Mouse (Mus musculus): ENCODE results near the gene Dtnb. TPM values are rescaled to one million over a fixed set of nuclear protein-coding genes. Genes with fewer than 3 reads are reported as not detected.

The Dtnb gene
- total RNA-seq, 2 experiments from 2014 or later, result 10.1 to 10.9 TPM

DNA sequence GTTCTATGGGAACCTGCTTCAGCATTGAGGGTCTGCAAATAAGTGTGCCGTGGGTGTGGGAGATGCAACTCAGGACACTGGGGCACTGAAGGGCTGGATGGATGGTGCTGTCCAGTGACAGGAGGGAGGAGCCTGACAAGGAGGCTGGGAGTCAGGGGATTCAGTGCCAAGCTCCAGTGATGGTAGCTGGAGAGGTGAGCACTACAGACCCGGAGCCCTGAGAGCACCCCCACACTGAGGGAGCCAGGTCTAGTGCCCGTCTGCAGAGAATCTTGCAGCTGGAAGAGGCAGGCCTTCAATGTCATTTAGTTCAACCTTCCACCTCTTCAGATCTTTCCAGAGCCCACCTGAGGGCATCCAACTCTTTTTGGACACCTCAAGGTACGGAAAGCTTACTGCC lies 233.7 kb downstream of the Dtnb start, which contains the start of gene Dnmt3a:
Gene Dnmt3a, plus strand, starts transcription at position 156 of the 400 bp plus-strand sequence.
- no peak for DNase-seq (ENCODE audit: low spot score in 2 of 2)

- peak; percentile 83 to 89 for DNase-seq (ENCODE audit: low spot score in 2 of 2)
Measured at GRCm38 (mm10) chr12:3806271-3806684, 234.1 kb downstream of the Dtnb start.

DNA sequence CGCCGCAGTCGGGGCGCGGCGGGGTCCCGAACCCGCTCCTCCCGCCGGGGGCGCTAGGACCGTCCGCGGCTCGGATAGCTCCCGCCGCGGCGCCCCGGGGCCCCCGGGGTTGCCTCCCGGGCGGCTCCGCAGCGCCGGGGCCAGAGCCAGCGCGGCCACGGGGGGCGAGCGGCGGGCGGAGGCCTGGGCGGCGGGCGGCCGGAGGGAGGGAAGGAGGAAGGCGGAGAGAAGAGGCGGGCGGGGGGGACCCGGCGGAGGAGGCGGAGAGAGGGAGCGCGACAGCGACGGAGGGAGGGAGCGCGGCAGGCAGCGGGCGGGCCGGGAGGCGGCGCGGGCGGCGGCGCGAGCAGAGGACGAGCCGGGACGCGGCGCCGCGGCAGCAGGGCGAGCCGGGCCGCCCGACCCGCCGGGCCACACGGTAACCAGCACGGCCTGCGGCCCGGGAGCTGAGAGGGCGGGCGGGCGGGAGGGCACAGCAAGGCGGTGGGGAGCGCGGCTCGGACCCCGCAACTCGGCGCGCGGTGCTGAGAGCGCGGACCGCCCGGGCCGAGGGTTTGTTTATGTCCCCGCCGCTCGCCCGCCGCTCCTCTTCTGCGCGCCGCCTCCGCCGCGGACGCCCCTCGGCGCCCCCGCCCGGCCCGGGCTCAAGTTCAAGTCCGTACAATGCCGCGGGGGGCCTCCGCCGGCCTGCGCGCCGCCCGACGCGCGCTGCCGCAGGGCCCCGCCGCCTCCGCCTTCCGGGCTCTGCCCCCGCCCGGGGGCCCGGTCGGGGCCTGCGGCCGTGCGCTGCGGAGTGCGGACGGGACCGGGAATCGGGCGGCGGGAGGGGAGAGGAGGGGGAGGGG lies 234.7 kb downstream of the Dtnb start:
- DNase-seq (ENCODE audit: low spot score in 2 of 2), result peak; percentile 61 to 86

- DNase-seq (ENCODE audit: low spot score in 2 of 2), result peak; percentile 66 to 68
Measured at GRCm38 (mm10) chr12:3807548-3808395, 235.6 kb downstream of the Dtnb start.

GRCm38 (mm10) chr12:3808396-3808981 lies 236.3 kb downstream of the Dtnb start:
- DNase-seq (ENCODE audit: low spot score in 2 of 2), result no peak

DNA sequence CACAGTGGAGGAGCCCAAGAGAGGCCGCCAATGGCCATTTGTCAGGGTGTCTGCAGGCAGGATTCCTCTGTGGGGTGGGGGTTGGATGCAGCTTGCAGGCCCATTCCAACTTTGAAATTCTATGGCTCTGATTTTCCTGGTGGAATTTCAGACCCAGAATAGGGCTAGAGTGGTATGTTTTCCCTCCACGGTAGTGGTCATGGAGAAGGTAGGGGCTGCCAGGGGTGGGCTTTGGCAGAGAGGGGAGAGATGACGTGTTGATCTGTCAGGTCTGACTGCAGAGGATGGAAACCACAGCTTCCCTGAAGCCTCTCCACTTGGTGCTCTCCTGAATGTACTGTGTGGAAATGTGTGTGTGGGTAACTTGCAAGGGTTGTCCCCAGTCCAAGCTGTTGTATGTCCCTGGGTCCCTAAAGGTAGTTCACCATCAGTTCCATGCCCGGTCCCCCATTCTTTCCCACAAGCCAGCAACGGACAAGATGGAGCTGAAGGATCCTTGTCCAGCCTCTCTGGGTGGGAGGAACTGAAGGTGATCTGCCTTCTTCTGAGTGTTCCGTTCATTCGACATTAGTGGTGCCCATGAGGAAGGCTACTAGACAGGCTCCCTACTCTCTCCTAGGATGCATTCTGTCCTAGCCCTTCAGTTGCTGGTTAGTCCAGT lies 237.5 kb downstream of the Dtnb start:
- no peak for DNase-seq (ENCODE audit: low spot score in 2 of 2)

- no peak for DNase-seq (ENCODE audit: low spot score in 2 of 2)
Measured at GRCm38 (mm10) chr12:3810455-3810854, 238.3 kb downstream of the Dtnb start.

GRCm38 (mm10) chr12:3811596-3811995 lies 239.4 kb downstream of the Dtnb start:
- DNase-seq (ENCODE audit: low spot score in 2 of 2), result no peak

DNA sequence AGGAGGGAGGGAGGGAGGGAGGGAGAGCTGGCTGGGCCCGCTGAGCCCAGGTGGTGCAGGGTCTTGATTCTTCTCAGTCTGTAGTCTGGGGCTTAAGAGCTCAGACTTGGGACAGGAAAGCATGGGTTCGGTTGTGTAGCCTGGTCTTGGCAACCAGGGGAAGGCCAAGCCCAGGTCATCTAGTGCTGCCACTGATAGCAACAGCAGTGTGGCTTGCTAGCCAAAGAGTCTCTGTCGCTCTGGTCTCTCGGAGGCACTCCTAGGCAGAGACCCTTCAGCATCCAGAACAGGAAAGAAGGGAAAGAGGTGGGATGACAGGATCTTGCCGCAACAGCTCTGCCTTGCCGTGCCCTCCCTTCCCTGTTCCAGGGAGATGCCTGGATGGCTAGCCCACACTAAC lies 240.1 kb downstream of the Dtnb start:
- no peak for DNase-seq (ENCODE audit: low spot score in 2 of 2)

GRCm38 (mm10) chr12:3813138-3813537 lies 241.0 kb downstream of the Dtnb start:
- DNase-seq (ENCODE audit: low spot score in 2 of 2), result no peak

GRCm38 (mm10) chr12:3815386-3815785 lies 243.2 kb downstream of the Dtnb start:
- no peak for DNase-seq (ENCODE audit: low spot score in 2 of 2)

DNA sequence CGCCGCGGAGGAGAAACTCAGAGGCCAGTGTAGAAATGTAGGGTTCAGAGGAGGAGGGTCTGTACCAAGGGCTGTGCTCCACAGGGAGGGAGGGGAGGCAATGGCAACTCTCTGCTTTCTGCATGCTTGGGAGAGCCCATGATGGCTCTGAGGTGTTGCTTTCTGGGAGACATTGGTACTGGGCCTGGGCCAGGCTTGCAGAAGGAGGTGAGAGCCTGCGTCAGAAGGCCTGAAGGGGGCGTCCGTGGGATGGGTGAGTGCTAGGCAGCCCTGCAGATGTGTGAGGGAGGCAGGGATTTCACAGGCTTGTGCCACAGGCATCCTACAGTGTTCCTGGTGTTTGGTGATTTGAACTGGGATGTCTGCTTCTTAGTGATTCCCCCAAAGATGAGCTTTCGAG lies 244.9 kb downstream of the Dtnb start:
- DNase-seq (ENCODE audit: low spot score in 2 of 2), result no peak

GRCm38 (mm10) chr12:3817566-3817965 lies 245.4 kb downstream of the Dtnb start:
- no peak for DNase-seq (ENCODE audit: low spot score in 2 of 2)

GRCm38 (mm10) chr12:3819899-3820298 lies 247.7 kb downstream of the Dtnb start:
- no peak for DNase-seq (ENCODE audit: low spot score in 2 of 2)

- no peak for DNase-seq (ENCODE audit: low spot score in 2 of 2)
Measured at GRCm38 (mm10) chr12:3823408-3823807, 251.2 kb downstream of the Dtnb start.

DNA sequence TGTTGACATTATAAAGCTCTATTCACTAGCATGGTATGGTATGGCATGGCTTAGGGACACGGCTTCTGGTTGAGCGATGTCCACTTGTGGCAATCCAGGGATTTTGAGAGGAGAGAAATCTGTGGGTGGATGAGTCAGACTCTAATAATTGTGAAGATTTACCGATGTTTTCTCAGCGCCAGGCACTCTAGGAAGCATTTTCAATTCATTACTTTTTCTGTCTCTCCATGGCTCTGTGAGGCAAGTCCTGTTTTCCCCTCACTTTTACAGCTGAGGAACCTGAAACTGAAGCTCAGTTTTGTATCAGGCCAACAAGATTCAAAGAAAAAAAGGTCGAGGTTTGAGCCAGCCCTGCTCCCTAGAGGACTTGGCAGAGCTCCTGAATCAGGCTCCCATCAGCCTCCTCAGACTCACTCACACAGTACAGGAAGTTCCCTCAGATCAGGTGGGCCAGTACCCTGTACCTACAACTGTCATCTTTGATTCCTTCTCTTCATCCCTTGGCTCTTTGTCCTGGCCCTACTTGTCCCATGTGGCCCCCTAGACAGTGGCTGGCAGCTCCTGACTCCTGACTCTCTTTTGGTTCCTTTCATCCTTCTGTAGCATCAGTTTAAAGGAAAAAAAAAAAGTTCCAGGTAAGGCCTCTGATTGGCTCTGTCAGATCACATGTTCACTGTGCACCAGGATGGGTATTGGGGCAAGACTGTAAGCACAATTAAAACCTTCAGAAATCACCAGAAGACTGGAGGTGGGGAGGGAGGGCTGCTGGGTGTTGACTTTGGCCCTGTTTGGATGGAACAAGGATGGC lies 252.9 kb downstream of the Dtnb start:
- DNase-seq (ENCODE audit: low spot score in 2 of 2), result no peak

- DNase-seq (ENCODE audit: low spot score in 2 of 2), result no peak
Measured at GRCm38 (mm10) chr12:3825714-3826080, 253.5 kb downstream of the Dtnb start.

- no peak for DNase-seq (ENCODE audit: low spot score in 2 of 2)
Measured at GRCm38 (mm10) chr12:3827771-3828170, 255.6 kb downstream of the Dtnb start.

All from gastrocnemius, postnatal 4 days (tissue).